Mouse (Mus musculus) hindbrain, embryonic 11.5 days (tissue): Measurements from ENCODE around the gene Cemip. TPM values are rescaled to one million over a fixed set of nuclear protein-coding genes. Genes with fewer than 3 reads are reported as not detected.
"Not testable (repeated sequence)": the region's sequence is repeated elsewhere in the genome, so short reads cannot be mapped to it uniquely, and the experiment has no call there.

ENCODE experiments used
- ATAC-seq: fragments of 200-750 bp; cut with Nextera tagmentation; 2 replicates; pipeline ENCODE4 v1.8.0; 2017; ENCODE audit warnings: mild to moderate bottlenecking, moderate TSS enrichment, moderate library complexity; ENCODE audit not compliant: low FRiP score
- DNase-seq: peaks from one replicate; pipeline ENCODE4 v3.0.0-alpha.2; 2015; ENCODE audit warnings: low spot score
- H3K27ac ChIP-seq: fragments of 300-500 bp; sonication (generic); 2 replicates; pipeline ENCODE4 v1.5.1; 2014; ENCODE audit warnings: mild to moderate bottlenecking, low read depth, low read length
- H3K27me3 ChIP-seq: fragments of 300-500 bp; sonication (generic); 2 replicates; pipeline ENCODE4 v1.6.1; 2014; ENCODE audit warnings: mild to moderate bottlenecking, low read length, moderate library complexity, mixed read lengths; ENCODE audit not compliant: control insufficient read depth, insufficient read depth
- H3K36me3 ChIP-seq: fragments of 300-500 bp; sonication (generic); 2 replicates; pipeline ENCODE4 v1.6.1; 2014; ENCODE audit warnings: mild to moderate bottlenecking, low read length, moderate library complexity, mixed read lengths; ENCODE audit not compliant: control insufficient read depth, insufficient read depth
- H3K4me1 ChIP-seq: fragments of 300-500 bp; sonication (generic); replicated peaks from 2 replicates; pipeline ENCODE4 v1.6.1; 2014; ENCODE audit warnings: low read length, mixed read lengths; ENCODE audit not compliant: control insufficient read depth, insufficient read depth
- H3K4me2 ChIP-seq: fragments of 300-500 bp; sonication (generic); replicated peaks from 2 replicates; pipeline ENCODE4 v1.6.1; 2014; ENCODE audit warnings: mild to moderate bottlenecking, low read depth, low read length
- H3K4me3 ChIP-seq: fragments of 300-500 bp; sonication (generic); 2 replicates; pipeline ENCODE4 v1.5.1; 2014; ENCODE audit warnings: low read depth, low read length
- H3K9ac ChIP-seq: fragments of 300-500 bp; sonication (generic); 2 replicates; pipeline ENCODE4 v1.6.1; 2014; ENCODE audit warnings: low read depth, low read length
- H3K9me3 ChIP-seq: fragments of 300-500 bp; sonication (generic); 2 replicates; pipeline ENCODE4 v1.6.1; 2016; ENCODE audit warnings: low read length; ENCODE audit not compliant: control insufficient read depth
- WGBS: fragments of 180-500 bp; shearing (Covaris S2); extraction: QIAGEN DNeasy Blood & Tissue Kit; methylation state at CpG from one replicate; pipeline ENCODE4 v1.1.7; 2014; 5-methylcytosine and 5-hydroxymethylcytosine counted together
- polyA plus RNA-seq: library from polyadenylated mRNA; unstranded; fragments of >200 nt; fragmentation: Nextera tagmentation; extraction: Ambion mirVana; gene quantifications from 2 replicates; pipeline ENCODE4 v1.2.1, GENCODE M21; 2014

Cemip gene
- polyA plus RNA-seq, 1 experiment from 2014 or later, result 0.31 TPM

GRCm38 (mm10) chr7:83896077-83896740 is 190.1 kb downstream of the Cemip start:
- ATAC-seq (no peak), DNase-seq (no peak)
- no peaks in the 10 kb centered on the region for H3K27me3 ChIP-seq
- no peak overlapping the region for H3K4me2 ChIP-seq
- no peaks in the 10 kb centered on the region for H3K9me3 ChIP-seq
- 95% methylated on average over 5 of the region's 5 CpGs for WGBS
- H3K4me3 ChIP-seq, result no peak overlapping the region
- no peak overlapping the region for H3K27ac ChIP-seq
- no peaks in the 10 kb centered on the region for H3K4me1 ChIP-seq
- 0 out of 2 replicates have a peak, but pooled peaks cover 3% of the 10 kb centered on the region for H3K36me3 ChIP-seq
- H3K9ac ChIP-seq, result no peak overlapping the region

- H3K4me1 ChIP-seq, result no peaks in the 10 kb centered on the region
- no peak overlapping the region for H3K4me2 ChIP-seq
- DNase-seq (no peak), ATAC-seq (no peak)
- no peaks in the 10 kb centered on the region for H3K27me3 ChIP-seq
- H3K27ac ChIP-seq, result no peak overlapping the region
- 91% methylated on average over 1 of the region's 1 CpGs for WGBS
- H3K4me3 ChIP-seq, result no peak overlapping the region
- no peak overlapping the region for H3K9ac ChIP-seq
- 0 out of 2 replicates have a peak, but pooled peaks cover 3% of the 10 kb centered on the region for H3K36me3 ChIP-seq
- H3K9me3 ChIP-seq, result no peaks in the 10 kb centered on the region
Measured at GRCm38 (mm10) chr7:83894348-83894747, 192.0 kb downstream of the Cemip start.

- Histone ChIP-seq H3K27me3 (no peaks in the 10 kb centered on the region), H3K4me3 (peak overlapping the region; percentile 76), H3K4me1 (no peaks in the 10 kb centered on the region), H3K9me3 (no peaks in the 10 kb centered on the region), H3K4me2 (peak overlapping the region; percentile 64), H3K36me3 (no peaks in the 10 kb centered on the region), H3K27ac (peak overlapping the region; percentile 82), H3K9ac (peak overlapping the region; percentile 81)
- WGBS, result 0% methylated on average over 21 of the region's 21 CpGs
- ATAC-seq (no peak; the same call in none of the 2 replicates), DNase-seq (no peak)
Measured at GRCm38 (mm10) chr7:83892333-83892669, 194.0 kb downstream of the Cemip start.

GRCm38 (mm10) chr7:83891433-83892332 is 194.6 kb downstream of the Cemip start:
- peak; percentile 97 for ATAC-seq
- Histone ChIP-seq H3K4me1 (no peaks in the 10 kb centered on the region), H3K9ac (peak overlapping the region; percentile 81), H3K4me2 (peak overlapping the region; percentile 64), H3K9me3 (no peaks in the 10 kb centered on the region), H3K36me3 (no peaks in the 10 kb centered on the region), H3K27me3 (no peaks in the 10 kb centered on the region), H3K27ac (peak overlapping the region; percentile 82), H3K4me3 (peak overlapping the region; percentile 76)
- DNase-seq, result peak; percentile 98
- WGBS, result 2% methylated on average over 43 of the region's 44 CpGs

GRCm38 (mm10) chr7:83889946-83890345 is 196.4 kb downstream of the Cemip start:
- H3K4me3 ChIP-seq, DNase-seq, H3K36me3 ChIP-seq, H3K9ac ChIP-seq, H3K4me1 ChIP-seq, H3K4me2 ChIP-seq, H3K9me3 ChIP-seq, H3K27me3 ChIP-seq, ATAC-seq, H3K27ac ChIP-seq: not testable (repeated sequence)
- 94% methylated on average over 5 of the region's 5 CpGs for WGBS

DNA sequence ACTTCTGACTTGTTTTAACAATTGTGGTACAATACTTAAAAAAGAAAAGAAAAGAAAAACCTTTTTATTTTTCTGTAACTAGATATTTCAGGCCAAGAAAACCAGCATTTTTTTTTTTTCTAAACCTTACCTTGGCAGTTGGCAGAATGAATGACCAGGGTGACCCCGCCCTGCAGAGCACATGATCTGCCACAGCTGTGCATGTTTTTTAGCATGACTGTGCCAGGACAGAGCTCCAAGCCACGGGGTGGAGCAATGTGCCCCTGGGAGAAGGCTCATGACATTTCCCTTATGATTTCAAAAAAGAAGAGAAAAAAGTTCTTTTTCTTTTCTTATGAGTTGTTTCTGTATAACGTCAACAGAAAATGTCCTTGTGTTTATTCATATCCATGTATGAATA is 196.9 kb downstream of the Cemip start:
- H3K9me3 ChIP-seq, result no peaks in the 10 kb centered on the region
- 0 out of 2 replicates have a peak, but pooled peaks cover 2% of the 10 kb centered on the region for H3K4me1 ChIP-seq
- no peak overlapping the region for H3K27ac ChIP-seq
- DNase-seq (no peak), ATAC-seq (no peak)
- H3K9ac ChIP-seq, result no peak overlapping the region
- no peaks in the 10 kb centered on the region for H3K27me3 ChIP-seq
- WGBS, result 67% methylated on average over 3 of the region's 3 CpGs
- H3K4me2 ChIP-seq, result no peak overlapping the region
- H3K4me3 ChIP-seq, result no peak overlapping the region
- no peaks in the 10 kb centered on the region for H3K36me3 ChIP-seq

DNA sequence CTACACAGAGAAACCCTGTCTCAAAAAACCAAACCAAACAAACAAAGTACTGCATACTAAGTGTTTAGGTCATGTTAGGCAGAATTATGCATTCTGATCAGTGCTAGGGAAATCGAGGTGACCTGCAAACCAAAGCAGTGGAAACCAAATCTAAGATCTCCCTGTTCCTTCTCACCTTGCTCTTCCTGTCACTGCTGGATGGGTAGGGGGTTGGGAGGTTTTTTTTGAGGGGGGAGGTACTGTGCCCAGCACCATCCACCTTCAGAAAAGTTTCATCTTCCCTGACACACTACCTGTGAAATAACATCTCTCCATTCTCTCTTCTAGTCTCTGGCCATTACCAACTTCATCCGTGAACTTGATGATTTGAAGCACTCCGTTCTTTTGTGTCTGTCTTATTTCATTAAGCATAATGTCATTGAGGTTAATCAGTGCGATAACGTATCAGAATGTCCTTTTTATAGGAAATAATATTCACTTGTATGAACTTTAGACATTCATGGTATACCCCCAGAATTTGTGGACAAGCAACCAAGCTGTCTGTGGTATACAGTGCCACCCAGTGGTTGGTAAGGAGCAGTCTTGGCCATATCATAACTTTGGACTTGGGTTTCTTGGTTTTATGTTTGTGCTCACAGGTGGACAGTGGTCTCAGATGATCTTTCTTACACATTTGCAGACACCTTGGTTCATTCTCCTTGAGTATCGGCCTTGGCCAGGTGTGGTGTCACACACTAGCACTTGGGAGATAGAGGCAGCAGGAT is 199.8 kb downstream of the Cemip start:
- DNase-seq (peak; percentile 24), ATAC-seq (no peak)
- Histone ChIP-seq H3K27me3 (no peaks in the 10 kb centered on the region), H3K4me3 (no peak overlapping the region), H3K9ac (no peak overlapping the region), H3K4me2 (no peak overlapping the region), H3K4me1 (peaks cover 9% of the 10 kb centered on the region; the same call in 1 of the 2 replicates), H3K36me3 (no peaks in the 10 kb centered on the region), H3K27ac (no peak overlapping the region), H3K9me3 (no peaks in the 10 kb centered on the region)
- 95% methylated on average over 6 of the region's 6 CpGs for WGBS

DNA sequence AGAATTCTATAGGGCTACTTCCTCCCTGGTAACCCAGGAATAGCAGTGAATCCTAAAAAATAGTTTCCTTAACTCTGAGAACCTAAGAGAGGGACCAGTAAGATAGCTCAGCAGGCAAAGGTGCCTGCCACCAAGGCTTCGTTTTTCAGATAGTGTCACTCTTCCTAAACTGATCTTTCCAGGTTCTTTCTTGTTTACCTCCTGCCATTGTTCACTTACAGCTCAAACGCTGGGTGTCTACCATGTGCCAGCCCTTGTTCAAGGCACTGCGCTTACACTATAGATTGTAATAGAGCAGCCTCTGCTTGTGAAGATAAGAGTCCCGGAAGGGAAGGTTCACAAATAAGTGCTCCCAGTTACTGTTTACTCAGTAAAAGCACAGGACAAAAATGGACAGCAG is 200.5 kb downstream of the Cemip start:
- ATAC-seq, result no peak
- Histone ChIP-seq H3K4me1 (peaks cover 9% of the 10 kb centered on the region; the same call in 1 of the 2 replicates), H3K9ac (no peak overlapping the region), H3K4me3 (no peak overlapping the region), H3K36me3 (no peaks in the 10 kb centered on the region), H3K27ac (no peak overlapping the region), H3K9me3 (no peaks in the 10 kb centered on the region), H3K27me3 (no peaks in the 10 kb centered on the region), H3K4me2 (no peak overlapping the region)
- WGBS, result 88% methylated on average over 4 of the region's 4 CpGs
- DNase-seq, result no peak
